Mouse (Mus musculus) ES-E14 (cell line): ENCODE results near the gene Glrx3.

Experiments
- CHD2 ChIP-seq: IDR thresholded peaks from 2 replicates; pipeline ENCODE4 v1.6.1; 2014; ENCODE audit warnings: mild to moderate bottlenecking, low read depth, low read length, inconsistent platforms
- HCFC1 ChIP-seq: IDR thresholded peaks from 2 replicates; pipeline ENCODE4 v1.6.1; 2012; ENCODE audit warnings: low read length, inconsistent platforms, borderline replicate concordance; ENCODE audit not compliant: insufficient read depth
- MAFK ChIP-seq: IDR thresholded peaks from 2 replicates; pipeline ENCODE4 v1.6.1; 2014; ENCODE audit warnings: mild to moderate bottlenecking, low read depth, low read length, inconsistent platforms; ENCODE audit not compliant: insufficient read depth
- ZC3H11A ChIP-seq: IDR thresholded peaks from 2 replicates; pipeline ENCODE4 v1.6.1; 2012; ENCODE audit warnings: low read depth, mild to moderate bottlenecking, inconsistent platforms, low read length, borderline replicate concordance
- ZNF384 ChIP-seq: IDR thresholded peaks from 2 replicates; pipeline ENCODE4 v1.6.1; 2012; ENCODE audit warnings: low read depth, low read length, inconsistent platforms

DNA sequence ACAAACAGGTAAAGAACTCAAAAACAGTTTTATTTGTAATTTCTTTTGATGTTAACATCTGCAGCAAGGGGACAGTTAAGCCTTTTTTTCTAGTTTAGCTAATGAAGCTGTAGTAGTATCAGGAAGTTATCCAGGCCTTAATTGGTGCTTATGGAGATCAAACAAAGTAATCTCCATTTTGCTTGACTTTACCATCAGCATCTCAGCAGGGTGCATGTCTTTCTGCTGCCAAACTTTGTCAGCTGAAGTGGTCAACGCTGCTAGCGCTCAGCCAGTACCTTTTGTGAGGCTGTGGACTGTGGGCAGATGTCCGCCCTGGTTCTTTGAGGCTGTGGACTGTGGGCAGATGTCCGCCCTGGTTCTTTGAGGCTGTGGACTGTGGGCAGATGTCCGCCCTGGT lies 24.0 kb downstream of the Glrx3 start:
- TF ChIP-seq ZC3H11A (no peak), MAFK (no peak), CHD2 (no peak), HCFC1 (no peak), ZNF384 (no peak)
